Mouse (Mus musculus): ENCODE measurements around the gene Rasal3.

- TF ChIP-seq CTCF (IDR thresholded peaks at IDR 0.05; ENCODE audit: borderline replicate concordance, insufficient read depth, low read length) (no peak), POLR2A (IDR thresholded peaks at IDR 0.05; ENCODE audit: low read depth, low read length) (no peak)
Observed at GRCm38 (mm10) chr17:32434324-32434723, 30.9 kb upstream of the Rasal3 start.
